Mouse (Mus musculus): ENCODE data around the gene Nck2. TPM values are rescaled to one million over a fixed set of nuclear protein-coding genes. Genes with fewer than 3 reads are reported as not detected.

Nck2 gene
- polyA plus RNA-seq, 1 experiment: 19.1 TPM

DNA sequence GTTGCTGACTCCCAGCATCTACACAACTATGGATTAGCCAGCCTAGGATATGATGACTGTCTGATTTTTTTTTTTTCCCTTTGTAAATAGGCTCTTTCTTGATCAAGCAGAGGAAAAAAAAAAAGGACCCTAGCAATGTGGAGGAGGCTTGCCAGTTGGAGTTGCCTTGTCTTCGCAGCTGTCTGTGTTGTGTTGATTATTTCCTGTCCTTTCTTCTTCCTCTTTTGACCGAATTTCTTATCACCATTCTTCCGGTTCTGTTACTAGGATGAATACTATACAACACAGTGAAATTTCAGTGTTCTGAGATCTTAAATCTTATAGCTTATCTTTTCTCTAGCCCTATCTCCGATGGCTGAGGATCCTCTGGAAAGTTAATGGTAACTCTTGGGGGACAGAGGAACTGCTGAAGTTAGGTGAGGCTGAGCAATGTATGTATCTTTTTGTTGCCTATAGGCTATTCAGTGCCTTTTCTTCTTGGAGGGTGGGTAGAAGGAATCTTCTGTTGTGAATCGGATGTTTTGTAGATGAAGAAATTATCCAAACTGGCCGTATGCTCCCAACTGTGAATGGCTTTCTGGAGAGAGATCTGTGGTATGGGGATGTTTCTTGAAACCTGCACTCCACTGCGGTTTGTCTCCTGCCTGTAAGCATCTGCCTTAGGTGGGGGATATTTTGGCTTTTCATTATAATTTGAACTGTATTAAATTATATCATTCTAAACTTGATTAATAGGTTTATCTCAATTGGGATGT lies 12.8 kb downstream of the Nck2 start:
- Histone ChIP-seq H3K27ac (ENCODE audit: insufficient read depth, low read depth, low read length) (no peak overlapping the region), H3K4me3 (ENCODE audit: insufficient read depth, low read depth, low read length) (no peak overlapping the region), H3K4me1 (ENCODE audit: control insufficient read depth, insufficient read depth, low read length) (no peaks in the 10 kb centered on the region), H3K36me3 (ENCODE audit: control insufficient read depth, insufficient read depth, low read length) (no peaks in the 10 kb centered on the region), H3K27me3 (replicated peaks; ENCODE audit: control insufficient read depth, insufficient read depth, low read length) (no peaks in the 10 kb centered on the region)
- WGBS: 74% methylated on average over 7 of the region's 7 CpGs
- TF ChIP-seq POLR2A (IDR thresholded peaks at IDR 0.05; ENCODE audit: low read depth, low read length) (no peak), CTCF (conservative IDR thresholded peaks at IDR 0.05; ENCODE audit: insufficient read depth, insufficient read length, low read depth, low read length) (no peak)
- DNase-seq: no peak

DNA sequence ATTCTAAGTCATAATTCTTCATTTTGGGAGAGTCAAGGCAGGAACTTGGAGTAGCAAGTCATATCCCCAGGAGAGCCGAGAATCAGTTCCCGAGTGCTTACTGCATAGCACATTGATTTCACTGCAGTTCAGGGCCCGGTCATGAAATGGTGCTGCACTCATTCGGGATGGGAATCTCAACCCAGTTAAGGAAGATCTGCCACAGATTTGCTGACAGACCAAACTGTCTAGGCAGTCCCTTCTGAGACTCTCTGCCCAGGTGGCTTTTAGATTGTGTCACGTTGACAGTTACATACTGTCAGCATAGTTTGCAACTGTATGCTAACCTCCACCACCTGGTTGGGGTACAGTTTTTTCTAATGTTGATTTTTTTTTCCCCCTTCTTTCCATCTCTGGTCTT lies 16.1 kb downstream of the Nck2 start:
- Histone ChIP-seq H3K4me1 (ENCODE audit: control insufficient read depth, insufficient read depth, low read length) (peaks cover 8% of the 10 kb centered on the region), H3K27me3 (replicated peaks; ENCODE audit: control insufficient read depth, insufficient read depth, low read length) (no peaks in the 10 kb centered on the region), H3K4me3 (ENCODE audit: insufficient read depth, low read depth, low read length) (no peak overlapping the region), H3K27ac (ENCODE audit: insufficient read depth, low read depth, low read length) (no peak overlapping the region), H3K36me3 (ENCODE audit: control insufficient read depth, insufficient read depth, low read length) (no peaks in the 10 kb centered on the region)
- WGBS: 88% methylated on average over 5 of the region's 5 CpGs
- no peak for TF ChIP-seq POLR2A (IDR thresholded peaks at IDR 0.05; ENCODE audit: low read depth, low read length)
- TF ChIP-seq CTCF (conservative IDR thresholded peaks at IDR 0.05; ENCODE audit: insufficient read depth, insufficient read length, low read depth, low read length): no peak
- no peak for DNase-seq

DNA sequence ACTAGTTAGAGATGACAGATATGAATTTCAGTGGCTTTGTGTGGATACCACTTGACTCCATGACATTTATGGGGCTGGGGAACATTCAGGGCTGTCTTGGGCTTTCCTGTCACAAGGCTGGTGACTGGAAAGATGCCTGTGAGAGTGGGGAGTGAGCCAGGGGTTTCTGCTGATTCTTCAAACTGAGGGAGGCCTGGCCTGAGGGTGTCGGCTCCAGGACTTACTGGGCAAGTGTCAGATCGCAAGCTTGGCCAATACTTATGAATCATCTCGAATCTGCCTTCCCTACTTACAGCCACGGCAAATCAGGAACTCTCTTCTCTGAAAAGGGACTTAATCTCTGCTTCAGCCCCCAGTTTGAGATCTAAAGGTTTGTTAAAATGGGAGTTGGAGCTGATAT lies 18.3 kb downstream of the Nck2 start:
- no peak overlapping the region for H3K27ac ChIP-seq (ENCODE audit: insufficient read depth, low read depth, low read length)
- no peak for TF ChIP-seq CTCF (conservative IDR thresholded peaks at IDR 0.05; ENCODE audit: insufficient read depth, insufficient read length, low read depth, low read length)
- no peak for TF ChIP-seq POLR2A (IDR thresholded peaks at IDR 0.05; ENCODE audit: low read depth, low read length)
- no peaks in the 10 kb centered on the region for H3K27me3 ChIP-seq (replicated peaks; ENCODE audit: control insufficient read depth, insufficient read depth, low read length)
- no peak overlapping the region for H3K4me3 ChIP-seq (ENCODE audit: insufficient read depth, low read depth, low read length)
- 47% methylated on average over 4 of the region's 4 CpGs for WGBS
- DNase-seq: peak; percentile 35
- no peaks in the 10 kb centered on the region for H3K36me3 ChIP-seq (ENCODE audit: control insufficient read depth, insufficient read depth, low read length)
- H3K4me1 ChIP-seq (ENCODE audit: control insufficient read depth, insufficient read depth, low read length): peaks cover 18% of the 10 kb centered on the region

DNA sequence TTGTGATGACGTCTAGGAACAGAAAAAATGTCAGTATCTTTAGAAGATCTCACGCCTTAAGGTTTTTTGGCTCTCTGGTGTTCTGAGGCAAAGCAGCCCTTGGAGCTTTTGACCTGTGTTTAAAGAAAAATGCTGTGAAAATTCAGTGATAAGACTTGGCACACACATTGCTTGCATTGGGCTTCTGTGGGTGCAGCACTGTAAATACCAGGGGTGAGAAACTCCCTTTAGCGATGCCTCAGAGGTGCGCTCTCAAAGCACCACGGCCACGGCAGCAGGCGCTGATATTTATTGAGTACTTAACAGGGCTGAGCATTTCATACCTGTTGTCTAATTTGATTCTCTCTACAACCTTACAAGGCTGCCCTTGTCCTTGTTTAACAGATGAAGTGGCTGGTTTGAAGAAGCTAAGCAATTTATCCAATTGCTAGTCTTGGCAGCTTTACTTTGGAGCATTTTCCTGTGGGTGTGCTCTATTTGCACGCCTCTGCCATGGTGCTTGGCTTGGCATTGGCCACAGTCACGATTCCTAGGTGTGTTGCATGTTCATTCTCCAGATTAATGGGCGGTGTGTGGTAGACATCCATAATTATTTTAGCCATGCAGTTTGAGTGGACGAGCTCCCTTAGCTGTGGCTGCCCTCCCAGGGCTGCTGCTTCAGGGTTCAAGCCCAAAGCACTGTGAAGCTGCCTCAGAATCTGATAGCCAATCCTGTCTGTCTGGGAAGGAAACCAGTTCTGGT lies 19.7 kb downstream of the Nck2 start:
- no peak for DNase-seq
- TF ChIP-seq POLR2A (IDR thresholded peaks at IDR 0.05; ENCODE audit: low read depth, low read length) (no peak), CTCF (conservative IDR thresholded peaks at IDR 0.05; ENCODE audit: insufficient read depth, insufficient read length, low read depth, low read length) (no peak)
- H3K4me1 ChIP-seq (ENCODE audit: control insufficient read depth, insufficient read depth, low read length): peaks cover 23% of the 10 kb centered on the region
- H3K4me3 ChIP-seq (ENCODE audit: insufficient read depth, low read depth, low read length): no peak overlapping the region
- WGBS: 77% methylated on average over 11 of the region's 11 CpGs
- H3K27ac ChIP-seq (ENCODE audit: insufficient read depth, low read depth, low read length): no peak overlapping the region
- no peaks in the 10 kb centered on the region for H3K27me3 ChIP-seq (replicated peaks; ENCODE audit: control insufficient read depth, insufficient read depth, low read length)
- H3K36me3 ChIP-seq (ENCODE audit: control insufficient read depth, insufficient read depth, low read length): no peaks in the 10 kb centered on the region

DNA sequence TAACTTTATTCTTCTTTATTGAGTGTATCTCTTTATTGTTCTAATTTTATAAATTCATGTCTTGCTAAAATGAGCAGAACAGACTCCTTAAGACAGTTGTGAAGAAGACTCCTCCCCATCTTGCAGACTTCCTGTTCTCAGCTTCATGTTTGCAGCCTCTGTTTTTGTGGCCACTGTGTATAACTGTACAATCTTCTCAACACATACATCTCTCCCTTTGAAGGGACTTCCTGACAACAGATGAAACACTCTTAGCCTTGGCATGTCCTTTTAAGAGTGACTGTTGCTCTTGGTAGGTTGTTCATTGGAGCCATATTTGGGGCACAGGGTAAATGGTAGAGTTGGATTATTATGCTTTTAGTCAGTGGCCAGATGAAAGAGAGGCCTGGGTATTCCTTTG lies 20.6 kb downstream of the Nck2 start:
- Histone ChIP-seq H3K27ac (ENCODE audit: insufficient read depth, low read depth, low read length) (no peak overlapping the region), H3K27me3 (replicated peaks; ENCODE audit: control insufficient read depth, insufficient read depth, low read length) (no peaks in the 10 kb centered on the region), H3K4me3 (ENCODE audit: insufficient read depth, low read depth, low read length) (no peak overlapping the region), H3K4me1 (ENCODE audit: control insufficient read depth, insufficient read depth, low read length) (peaks cover 25% of the 10 kb centered on the region), H3K36me3 (ENCODE audit: control insufficient read depth, insufficient read depth, low read length) (no peaks in the 10 kb centered on the region)
- no peak for DNase-seq
- TF ChIP-seq POLR2A (IDR thresholded peaks at IDR 0.05; ENCODE audit: low read depth, low read length) (no peak), CTCF (conservative IDR thresholded peaks at IDR 0.05; ENCODE audit: insufficient read depth, insufficient read length, low read depth, low read length) (no peak)

DNA sequence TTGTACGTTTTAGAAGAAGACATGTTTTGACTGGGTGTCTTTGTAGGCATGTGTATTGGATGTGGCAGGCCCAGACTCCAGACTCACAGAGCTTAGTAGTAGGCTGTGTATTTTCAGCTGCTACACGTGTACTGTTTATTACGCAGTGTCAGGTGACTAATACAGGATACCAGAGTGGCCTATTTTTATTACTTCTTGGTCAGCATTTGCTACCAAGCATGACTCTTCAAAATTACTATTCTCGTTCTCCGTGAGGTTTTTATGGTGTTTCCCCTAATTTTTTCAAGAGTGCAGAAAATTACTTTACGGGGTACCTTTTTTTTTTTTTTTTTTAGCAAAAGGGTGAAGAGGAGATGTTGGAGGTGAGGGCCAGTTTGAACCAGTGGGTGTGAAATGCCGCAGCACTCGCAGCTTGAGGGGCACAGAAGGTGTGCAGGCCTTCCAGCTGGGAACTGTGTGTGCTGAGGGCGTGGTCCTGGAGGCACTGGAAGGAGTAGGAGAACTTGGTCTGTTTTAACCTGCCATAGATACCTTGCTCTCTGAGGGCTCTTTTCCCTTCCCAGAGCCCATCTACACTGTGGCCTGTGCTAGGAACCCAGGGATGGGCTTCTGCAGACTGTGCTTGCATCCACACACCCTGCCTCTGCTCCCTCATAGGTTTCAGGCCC lies 21.7 kb downstream of the Nck2 start:
- H3K27ac ChIP-seq (ENCODE audit: insufficient read depth, low read depth, low read length): no peak overlapping the region
- H3K4me1 ChIP-seq (ENCODE audit: control insufficient read depth, insufficient read depth, low read length): peaks cover 25% of the 10 kb centered on the region
- no peak for DNase-seq
- H3K4me3 ChIP-seq (ENCODE audit: insufficient read depth, low read depth, low read length): no peak overlapping the region
- no peak for TF ChIP-seq CTCF (conservative IDR thresholded peaks at IDR 0.05; ENCODE audit: insufficient read depth, insufficient read length, low read depth, low read length)
- no peak for TF ChIP-seq POLR2A (IDR thresholded peaks at IDR 0.05; ENCODE audit: low read depth, low read length)
- H3K27me3 ChIP-seq (replicated peaks; ENCODE audit: control insufficient read depth, insufficient read depth, low read length): no peaks in the 10 kb centered on the region
- 70% methylated on average over 9 of the region's 9 CpGs for WGBS
- no peaks in the 10 kb centered on the region for H3K36me3 ChIP-seq (ENCODE audit: control insufficient read depth, insufficient read depth, low read length)

DNA sequence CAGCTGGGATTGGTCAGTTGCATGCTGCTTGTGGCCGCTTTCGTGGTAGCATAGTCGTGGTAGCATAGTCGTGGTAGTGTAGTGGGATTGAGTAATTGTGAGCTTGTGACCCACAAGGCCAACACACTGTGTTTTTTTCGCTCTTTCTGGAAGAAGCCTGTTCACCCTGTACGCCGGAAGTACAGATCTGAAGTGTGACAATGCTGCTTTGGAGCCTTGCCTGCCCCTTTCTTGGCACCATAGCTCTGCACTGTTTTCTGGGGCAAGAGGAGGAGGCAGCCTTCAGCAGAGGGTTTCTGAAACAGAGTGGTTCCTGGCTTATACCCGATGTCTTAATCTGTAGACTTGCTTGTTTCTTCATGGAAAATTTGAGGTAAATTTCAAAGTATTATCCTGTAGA lies 23.3 kb downstream of the Nck2 start:
- Histone ChIP-seq H3K27ac (ENCODE audit: insufficient read depth, low read depth, low read length) (no peak overlapping the region), H3K27me3 (replicated peaks; ENCODE audit: control insufficient read depth, insufficient read depth, low read length) (no peaks in the 10 kb centered on the region), H3K4me1 (ENCODE audit: control insufficient read depth, insufficient read depth, low read length) (peaks cover 35% of the 10 kb centered on the region), H3K4me3 (ENCODE audit: insufficient read depth, low read depth, low read length) (no peak overlapping the region), H3K36me3 (ENCODE audit: control insufficient read depth, insufficient read depth, low read length) (no peaks in the 10 kb centered on the region)
- 68% methylated on average over 8 of the region's 8 CpGs for WGBS
- TF ChIP-seq POLR2A (IDR thresholded peaks at IDR 0.05; ENCODE audit: low read depth, low read length) (no peak), CTCF (conservative IDR thresholded peaks at IDR 0.05; ENCODE audit: insufficient read depth, insufficient read length, low read depth, low read length) (no peak)
- peak; percentile 46 for DNase-seq

Data from kidney, adult 2 months (tissue).